Mouse (Mus musculus): ENCODE data around the gene Klhdc8a. TPM values are rescaled to one million over a fixed set of nuclear protein-coding genes. Genes with fewer than 3 reads are reported as not detected.
"Not testable (repeated sequence)": the region's sequence is repeated elsewhere in the genome, so short reads cannot be mapped to it uniquely, and the experiment has no call there.

The Klhdc8a gene
- polyA plus RNA-seq, 1 experiment from 2014 or later, result 141 TPM

DNA sequence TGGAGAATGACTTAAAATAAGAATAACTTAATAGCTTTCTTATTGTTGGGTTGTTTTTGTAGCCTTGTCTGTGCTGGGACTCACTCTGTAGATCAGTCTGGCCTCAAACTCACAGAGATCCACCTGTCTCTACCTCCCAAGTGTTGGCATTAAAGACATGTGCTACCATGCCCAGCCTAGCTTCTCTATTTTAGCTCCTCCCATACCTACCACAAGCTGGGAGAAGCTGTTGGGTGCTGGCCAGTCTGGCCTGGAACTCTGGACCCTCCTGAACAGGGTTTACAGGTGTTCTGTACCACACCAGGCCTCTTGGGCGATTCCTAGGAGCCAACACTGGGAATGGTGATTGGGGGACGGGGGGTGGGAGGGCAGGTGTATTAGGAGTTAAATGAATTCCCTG, 44.8 kb downstream of the Klhdc8a start:
- no peak for ATAC-seq
- ChIA-PET POLR2A (interaction anchor here (0.8 kb wide), 1 partner anchor 12 kb away, joined by 3 read pairs; no protein-coding TSS in a partner anchor), CTCF (no interaction called here)

DNA sequence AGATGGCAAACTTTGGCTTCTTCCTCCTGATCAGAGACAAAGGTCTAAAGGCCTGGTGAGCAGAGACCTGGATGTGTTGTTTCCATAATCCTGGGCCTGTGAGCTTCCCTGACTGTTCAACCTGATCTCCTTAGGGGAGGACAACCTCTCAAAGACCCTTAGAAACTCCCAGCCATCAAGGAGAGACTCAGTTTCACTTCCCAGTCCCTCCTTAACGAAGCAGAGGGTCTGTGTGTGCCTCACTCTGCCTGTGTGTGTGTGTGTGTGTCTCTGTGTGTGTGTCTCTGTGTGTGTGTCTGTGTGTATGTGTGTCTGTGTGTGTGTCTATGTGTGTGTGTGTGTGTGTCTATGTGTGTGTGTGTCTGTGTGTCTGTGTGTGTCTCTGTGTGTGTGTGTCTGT, 45.2 kb downstream of the Klhdc8a start:
- POLR2A ChIA-PET, result no interaction called here
- TF ChIP-seq CTCF (IDR thresholded peaks at IDR 0.05), result no peak
- CTCF ChIA-PET, result no interaction called here
- ATAC-seq (no peak), DNase-seq (ENCODE audit: low read depth, low spot score) (no peak)
- in situ Hi-C loops (cut with MboI; ENCODE audit: low pct_unique_long_range_greater_than_20kb), result loop anchor here (25.0 kb wide), 1 partner anchor 1206 kb away; the partner anchor contains the start of gene Dyrk3
- no peaks in the 10 kb centered on the region for H3K27me3 ChIP-seq

More for the DNA sequence above, 44.8 kb downstream of the Klhdc8a start:
- H3K27me3 ChIP-seq, result no peaks in the 10 kb centered on the region
- DNase-seq (ENCODE audit: low read depth, low spot score), result no peak
- no peak for TF ChIP-seq CTCF (IDR thresholded peaks at IDR 0.05)
- in situ Hi-C loops (cut with MboI; ENCODE audit: low pct_unique_long_range_greater_than_20kb), result loop anchor here (25.0 kb wide), 1 partner anchor 1206 kb away; the partner anchor contains the start of gene Dyrk3

DNA sequence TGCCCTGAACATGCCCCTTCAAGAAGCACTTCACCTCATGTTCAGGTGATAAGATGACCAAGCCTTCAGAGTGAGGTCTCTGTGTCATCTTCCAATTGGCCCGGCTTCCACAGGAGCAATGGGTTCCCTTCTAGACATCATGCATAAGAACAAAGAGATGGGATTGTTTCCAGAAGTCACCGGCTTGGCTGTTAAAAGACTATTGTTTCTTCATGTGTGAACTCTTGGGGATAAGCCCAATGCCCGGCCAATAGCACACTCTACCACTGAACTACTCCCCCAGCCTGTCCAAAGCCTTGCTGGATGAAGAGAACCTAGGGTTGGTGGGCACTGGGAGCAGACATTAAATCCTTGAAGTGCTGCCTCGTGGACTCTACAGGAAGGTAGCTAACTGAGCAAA, 47.1 kb downstream of the Klhdc8a start:
- ChIA-PET CTCF (no interaction called here), POLR2A (interaction anchor here (0.9 to 2.1 kb wide), 5 partner anchors 9 to 31 kb away, joined by 3 to 8 read pairs (median 4); no protein-coding TSS in a partner anchor)
- ATAC-seq, result no peak
- DNase-seq (ENCODE audit: low read depth, low spot score), result no peak
- no peak for TF ChIP-seq CTCF (IDR thresholded peaks at IDR 0.05)
- no peaks in the 10 kb centered on the region for H3K27me3 ChIP-seq
- in situ Hi-C loops (cut with MboI; ENCODE audit: low pct_unique_long_range_greater_than_20kb), result loop anchor here (25.0 kb wide), 1 partner anchor 1208 kb away; the partner anchor contains the start of gene Dyrk3

DNA sequence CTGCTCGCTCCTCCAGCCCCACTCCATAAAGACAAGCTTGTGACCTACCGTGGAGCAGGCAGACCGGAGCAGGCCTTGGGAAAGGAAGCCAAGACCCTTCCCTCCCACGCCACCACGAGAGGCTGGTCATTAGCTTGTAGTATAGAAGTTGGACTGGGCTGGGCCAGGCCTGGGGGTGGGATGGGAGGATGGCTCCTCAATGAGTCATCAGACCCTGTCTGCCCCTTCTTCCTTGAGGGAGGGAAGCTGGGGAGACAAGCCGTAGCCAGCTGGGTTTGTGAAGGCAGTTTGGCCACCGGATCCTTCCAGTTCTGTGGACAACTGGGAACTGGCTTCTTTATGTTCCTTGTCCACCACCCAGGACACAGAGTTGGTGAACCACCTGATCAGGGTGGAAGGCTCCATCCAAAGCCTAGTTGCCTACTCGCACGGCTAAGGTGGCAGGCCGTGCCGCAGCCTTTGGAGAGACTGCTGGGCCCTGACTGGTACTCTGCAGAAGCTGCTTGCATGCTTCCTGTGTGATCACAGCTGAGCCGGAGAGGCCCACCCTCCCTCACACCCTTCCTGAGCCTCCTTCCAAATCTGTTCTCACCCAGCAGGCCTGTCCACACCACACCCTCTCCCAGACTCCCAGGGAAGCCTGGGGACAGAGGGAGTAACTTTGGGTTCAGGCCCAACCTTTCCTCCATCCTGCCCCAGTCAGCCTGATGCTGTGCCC, 47.9 kb downstream of the Klhdc8a start:
- no peak for TF ChIP-seq CTCF (IDR thresholded peaks at IDR 0.05)
- ATAC-seq (peak; percentile 55), DNase-seq (ENCODE audit: low read depth, low spot score) (no peak)
- ChIA-PET CTCF (interaction anchor here (1.3 kb wide), 1 partner anchor 9 kb away, joined by 3 read pairs; no protein-coding TSS in a partner anchor), POLR2A (interaction anchor here (1.1 to 2.1 kb wide), 2 partner anchors 10 to 32 kb away, joined by 4 to 8 read pairs; no protein-coding TSS in a partner anchor)
- H3K27me3 ChIP-seq, result no peaks in the 10 kb centered on the region
- in situ Hi-C loops (cut with MboI; ENCODE audit: low pct_unique_long_range_greater_than_20kb), result loop anchor here (25.0 kb wide), 1 partner anchor 1209 kb away; the partner anchor contains the start of gene Dyrk3

DNA sequence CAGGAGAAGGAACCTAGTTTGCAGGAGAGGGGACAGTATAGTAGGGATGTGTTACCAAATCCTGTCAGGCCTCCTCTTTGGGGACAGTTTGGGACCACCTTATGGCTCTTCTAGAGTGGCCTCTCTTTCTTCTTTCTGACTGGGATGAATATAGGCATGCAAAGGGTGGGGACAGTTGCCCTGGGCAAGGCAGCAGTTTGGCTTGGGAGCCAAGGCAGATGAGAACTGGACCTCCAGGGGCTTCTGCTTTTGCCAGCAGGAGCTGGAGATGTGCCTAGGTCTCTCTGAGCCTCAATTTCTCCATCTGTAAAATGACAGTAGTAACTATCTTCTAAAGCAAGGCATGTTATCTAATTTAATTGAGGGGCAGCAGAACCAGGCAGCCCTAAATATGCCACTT, 48.5 kb downstream of the Klhdc8a start:
- no peak for DNase-seq (ENCODE audit: low read depth, low spot score)
- CTCF ChIA-PET, result interaction anchor here (1.3 to 1.7 kb wide), 3 partner anchors 8 to 10 kb away, joined by 3 to 8 read pairs (median 5); no protein-coding TSS in a partner anchor
- TF ChIP-seq CTCF (IDR thresholded peaks at IDR 0.05), result no peak
- POLR2A ChIA-PET, result interaction anchor here (2.1 kb wide), 1 partner anchor 11 kb away, joined by 8 read pairs; no protein-coding TSS in a partner anchor
- H3K27me3 ChIP-seq, result no peaks in the 10 kb centered on the region
- ATAC-seq, result no peak
- in situ Hi-C loops (cut with MboI; ENCODE audit: low pct_unique_long_range_greater_than_20kb), result loop anchor here (25.0 kb wide), 1 partner anchor 1210 kb away; the partner anchor contains the start of gene Dyrk3

DNA sequence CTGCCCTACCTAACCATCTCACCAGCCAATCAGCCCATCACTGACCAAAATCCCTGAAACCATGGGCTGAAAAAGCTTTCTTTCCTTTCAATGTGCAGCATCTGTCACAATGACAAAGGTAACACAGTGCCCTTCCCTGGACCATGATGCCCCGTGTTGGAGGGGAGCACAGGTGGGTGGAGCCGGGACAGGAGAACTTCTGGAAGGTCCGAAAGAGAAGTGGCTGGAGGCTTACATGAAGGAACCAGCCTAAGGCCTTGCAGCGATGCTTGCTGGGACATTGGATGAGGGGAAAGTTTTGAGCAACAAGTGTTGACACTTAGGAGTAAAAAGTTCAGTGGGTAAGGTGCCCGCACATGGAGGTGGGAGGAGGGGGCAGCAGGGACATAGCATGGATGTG, 50.0 kb downstream of the Klhdc8a start:
- no peaks in the 10 kb centered on the region for H3K27me3 ChIP-seq
- ChIA-PET POLR2A (interaction anchor here (0.7 to 1.2 kb wide), 2 partner anchors 11 to 12 kb away, joined by 3 to 4 read pairs; no protein-coding TSS in a partner anchor), CTCF (interaction anchor here (1.6 to 1.7 kb wide), 2 partner anchors 10 to 12 kb away, joined by 5 to 8 read pairs; no protein-coding TSS in a partner anchor)
- no peak for TF ChIP-seq CTCF (IDR thresholded peaks at IDR 0.05)
- in situ Hi-C loops (cut with MboI; ENCODE audit: low pct_unique_long_range_greater_than_20kb), result loop anchor here (25.0 kb wide), 1 partner anchor 1211 kb away; the partner anchor contains the start of gene Dyrk3
- ATAC-seq (no peak), DNase-seq (ENCODE audit: low read depth, low spot score) (no peak)

DNA sequence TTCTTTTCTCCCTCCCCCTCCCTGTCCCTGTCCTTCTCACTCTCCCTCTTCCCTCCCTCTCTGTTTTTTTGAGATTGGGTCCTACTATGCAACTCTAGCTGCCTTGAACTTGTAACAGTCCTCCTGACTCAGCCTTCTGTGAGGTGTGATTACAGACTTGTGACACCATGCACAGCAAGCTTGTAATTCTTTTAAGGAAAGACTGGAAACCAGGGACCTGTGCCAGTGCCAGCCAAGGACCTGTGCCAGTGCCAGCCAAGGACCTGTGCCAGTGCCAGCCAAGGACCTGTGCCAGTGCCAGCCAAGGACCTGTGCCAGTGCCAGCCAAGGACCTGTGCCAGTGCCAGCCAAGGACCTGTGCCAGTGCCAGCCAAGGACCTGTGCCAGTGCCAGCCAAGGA, 50.6 kb downstream of the Klhdc8a start:
- ATAC-seq; CTCF ChIA-PET; H3K27me3 ChIP-seq; DNase-seq (ENCODE audit: low read depth, low spot score): not testable (repeated sequence)
- POLR2A ChIA-PET, result interaction anchor here (1.2 kb wide), 1 partner anchor 13 kb away, joined by 4 read pairs; no protein-coding TSS in a partner anchor
- in situ Hi-C loops (cut with MboI; ENCODE audit: low pct_unique_long_range_greater_than_20kb), result loop anchor here (25.0 kb wide), 1 partner anchor 1212 kb away; the partner anchor contains the start of gene Dyrk3

DNA sequence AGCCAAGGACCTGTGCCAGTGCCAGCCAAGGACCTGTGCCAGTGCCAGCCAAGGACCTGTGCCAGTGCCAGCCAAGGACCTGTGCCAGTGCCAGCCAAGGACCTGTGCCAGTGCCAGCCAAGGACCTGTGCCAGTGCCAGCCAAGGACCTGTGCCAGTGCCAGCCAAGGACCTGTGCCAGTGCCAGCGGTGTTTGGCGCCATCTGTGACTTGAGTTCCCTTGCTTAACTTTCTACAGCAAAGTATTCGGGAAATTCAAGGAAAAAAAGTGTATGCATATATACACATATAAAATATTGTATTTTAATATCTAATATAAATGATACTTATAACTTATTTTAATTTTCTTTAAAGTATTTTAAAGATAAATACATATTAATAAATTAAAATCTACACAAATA, 51.2 kb downstream of the Klhdc8a start:
- ATAC-seq; POLR2A ChIA-PET; DNase-seq (ENCODE audit: low read depth, low spot score); CTCF ChIA-PET; H3K27me3 ChIP-seq: not testable (repeated sequence)
- in situ Hi-C loops (cut with MboI; ENCODE audit: low pct_unique_long_range_greater_than_20kb), result loop anchor here (25.0 kb wide), 1 partner anchor 1212 kb away; the partner anchor contains the start of gene Dyrk3

DNA sequence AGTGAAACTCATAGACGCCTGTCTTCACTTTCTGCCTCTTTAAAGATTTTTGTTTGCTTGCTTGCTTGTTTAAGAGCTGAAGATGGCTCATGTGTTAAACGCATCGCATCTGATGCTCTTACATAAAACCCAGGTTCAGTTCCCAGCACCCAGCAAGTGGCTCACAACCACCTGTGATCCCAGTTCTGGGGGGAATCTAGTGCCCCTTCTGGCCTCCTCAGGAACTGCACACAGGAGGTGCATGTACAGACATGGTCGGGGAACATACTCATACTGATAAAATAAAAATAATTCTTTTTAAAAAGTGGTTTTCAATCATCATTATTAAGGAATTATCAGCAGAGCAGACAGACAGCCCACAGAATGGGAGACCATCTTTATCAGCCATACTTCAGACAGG, 52.6 kb downstream of the Klhdc8a start:
- in situ Hi-C loops (cut with MboI; ENCODE audit: low pct_unique_long_range_greater_than_20kb), result loop anchor here (5.0 kb wide), 1 partner anchor 39 kb away; no protein-coding TSS in a partner anchor
- CTCF ChIA-PET, result interaction anchor here (6.9 kb wide), 1 partner anchor 14 kb away, joined by 75 read pairs; no protein-coding TSS in a partner anchor

DNA sequence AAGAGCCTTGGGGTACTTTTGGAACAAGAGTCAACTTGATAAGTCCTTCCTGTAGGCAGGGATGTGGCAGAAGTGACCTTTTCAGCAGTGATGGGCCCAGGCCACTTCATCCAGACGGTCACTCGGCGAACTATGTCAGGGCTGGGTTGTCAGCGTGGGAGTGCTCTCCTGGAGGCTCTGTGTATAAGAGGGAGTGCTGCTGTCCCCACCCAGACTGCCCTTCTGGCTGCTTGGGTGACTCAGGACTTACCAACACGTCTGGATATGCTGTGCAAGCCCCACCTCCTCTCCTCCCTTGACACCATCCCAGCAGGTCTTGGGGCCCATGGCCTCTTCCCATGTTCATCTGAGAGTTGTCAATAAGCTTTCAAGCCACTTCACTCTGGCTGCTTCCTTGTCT, 55.0 kb downstream of the Klhdc8a start:
- ChIA-PET CTCF (interaction anchor here (1.7 to 6.9 kb wide), 5 partner anchors 16 to 40 kb away, joined by 5 to 112 read pairs (median 32); partner anchors contain the start of gene Nuak2), POLR2A (interaction anchor here (1.8 to 6.6 kb wide), 5 partner anchors 19 to 61 kb away, joined by 5 to 83 read pairs (median 46); partner anchors contain the start of gene Nuak2)
- ATAC-seq, result peak; percentile 31
- in situ Hi-C loops (cut with MboI; ENCODE audit: low pct_unique_long_range_greater_than_20kb), result loop anchor here (5.0 kb wide), 1 partner anchor 41 kb away; no protein-coding TSS in a partner anchor
- no peak for DNase-seq (ENCODE audit: low read depth, low spot score)
- H3K27me3 ChIP-seq, result no peaks in the 10 kb centered on the region
- no peak for TF ChIP-seq CTCF (IDR thresholded peaks at IDR 0.05)

More for the DNA sequence above, 52.6 kb downstream of the Klhdc8a start:
- DNase-seq (ENCODE audit: low read depth, low spot score) (no peak), ATAC-seq (no peak)
- H3K27me3 ChIP-seq, result no peaks in the 10 kb centered on the region
- POLR2A ChIA-PET, result no interaction called here
- TF ChIP-seq CTCF (IDR thresholded peaks at IDR 0.05), result no peak
